Mouse (Mus musculus): ENCODE results near the gene Rbm41.
A peak's percentile ranks its signal among the peaks of the same experiment; 100 is the strongest.

The Rbm41 gene

GRCm38 (mm10) chrX:139997740-139998690 lies at the start of gene Rbm41:
TSS of gene Rbm41 (minus strand) at chrX:139998595.
- peak; percentile 80 for DNase-seq (ENCODE audit: low read depth)

DNA sequence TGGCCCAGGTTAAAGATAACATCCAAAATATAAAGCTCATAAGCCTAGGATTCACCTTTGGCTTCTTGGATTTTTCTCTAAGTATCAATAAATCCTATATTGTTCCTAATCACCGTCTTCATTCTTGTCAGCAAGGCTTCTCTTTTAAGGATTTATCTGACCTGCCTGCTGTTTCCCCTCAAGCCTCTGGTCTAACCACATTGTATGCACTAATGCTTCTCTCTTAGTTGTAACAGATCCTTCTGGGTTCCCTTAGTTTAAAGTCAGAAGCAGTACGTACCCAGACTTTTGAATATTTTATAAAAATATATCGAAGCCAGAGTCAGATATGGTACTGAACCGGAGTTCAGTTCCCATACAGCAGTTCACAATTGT lies 283 bp upstream of the Rbm41 start:
- no peak for DNase-seq (ENCODE audit: low read depth)

GRCm38 (mm10) chrX:139982115-139982514 lies 16.3 kb downstream of the Rbm41 start:
- DNase-seq (ENCODE audit: low read depth) = no peak

GRCm38 (mm10) chrX:139933507-139933906 lies 64.9 kb downstream of the Rbm41 start:
- no peak for DNase-seq (ENCODE audit: low read depth)

- no peak for DNase-seq (ENCODE audit: low read depth)
Observed at GRCm38 (mm10) chrX:139932472-139932871, 65.9 kb downstream of the Rbm41 start.

GRCm38 (mm10) chrX:139920572-139920971 lies 77.8 kb downstream of the Rbm41 start:
- DNase-seq (ENCODE audit: low read depth) = no peak

GRCm38 (mm10) chrX:139891387-139891786 lies 107.0 kb downstream of the Rbm41 start:
- DNase-seq (ENCODE audit: low read depth) = no peak

- no peak for DNase-seq (ENCODE audit: low read depth)
Observed at GRCm38 (mm10) chrX:139883221-139883620, 115.2 kb downstream of the Rbm41 start.

DNA sequence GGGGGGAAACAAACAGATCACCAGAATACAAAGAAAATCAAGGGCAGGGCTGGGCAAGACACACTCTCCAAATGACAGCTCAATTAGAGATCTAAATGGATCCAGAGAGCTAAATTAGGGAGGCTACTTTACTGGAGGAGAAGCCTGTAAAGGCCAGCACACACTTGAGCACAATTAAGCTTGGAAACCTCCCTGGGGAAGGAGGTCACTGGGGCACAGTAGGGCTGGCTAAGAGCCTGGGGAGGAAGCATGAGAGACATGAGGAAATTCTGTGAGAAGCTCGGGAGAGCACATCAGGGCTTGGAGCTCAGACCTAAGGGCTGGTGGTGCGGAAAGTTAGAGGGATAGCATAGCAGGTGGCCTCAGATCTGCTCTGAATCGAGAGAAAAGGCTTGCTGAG lies 120.5 kb downstream of the Rbm41 start:
- no peak for DNase-seq (ENCODE audit: low read depth)

GRCm38 (mm10) chrX:139877105-139877504 lies 121.3 kb downstream of the Rbm41 start:
- DNase-seq (ENCODE audit: low read depth) = no peak

- no peak for DNase-seq (ENCODE audit: low read depth)
Observed at GRCm38 (mm10) chrX:139870938-139871791, 127.2 kb downstream of the Rbm41 start, which contains the start of gene Morc4. TSS of gene Morc4 (minus strand) at chrX:139871677.

- no peak for DNase-seq (ENCODE audit: low read depth)
Observed at GRCm38 (mm10) chrX:139870300-139870711, 128.1 kb downstream of the Rbm41 start.

- no peak for DNase-seq (ENCODE audit: low read depth)
Observed at GRCm38 (mm10) chrX:139859402-139859801, 139.0 kb downstream of the Rbm41 start.

GRCm38 (mm10) chrX:139854795-139855194 lies 143.6 kb downstream of the Rbm41 start:
- no peak for DNase-seq (ENCODE audit: low read depth)

GRCm38 (mm10) chrX:139841091-139841490 lies 157.3 kb downstream of the Rbm41 start:
- DNase-seq (ENCODE audit: low read depth) = no peak
